Mouse (Mus musculus): ENCODE measurements around the gene Srarp. TPM values are rescaled to one million over a fixed set of nuclear protein-coding genes. Genes with fewer than 3 reads are reported as not detected.

Gene Srarp
- total RNA-seq (2014; rRNA removed) (not detected in 2 replicates), polyA plus RNA-seq (2012; rRNA removed) (not detected in 2 replicates)

DNA sequence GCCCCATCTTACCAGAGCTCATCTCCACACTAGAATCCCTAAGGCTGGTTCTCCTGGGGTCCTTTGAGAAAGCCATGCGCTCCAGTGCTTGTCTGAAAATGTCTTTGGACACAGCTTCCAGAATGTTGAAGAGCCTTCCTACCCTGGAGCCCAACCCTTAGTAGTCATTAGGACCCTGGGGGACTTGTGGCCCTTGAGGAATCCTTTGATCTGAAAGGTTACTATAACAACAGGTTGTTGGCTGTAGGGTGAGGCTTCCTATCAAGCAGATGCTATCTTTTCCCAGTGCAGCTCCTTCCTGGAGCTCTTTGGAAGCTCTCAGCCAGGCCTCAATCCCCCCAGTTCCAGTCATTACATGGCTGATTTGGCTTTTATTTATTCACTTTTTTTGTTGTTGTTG lies at the start of gene Srarp:
Gene Srarp, minus strand, starts transcription at position 132 of the 400 bp plus-strand sequence.
- DNase-seq (ENCODE audit: extremely low read depth, low read depth, low spot score): no peak
- TF ChIP-seq POLR2A (IDR thresholded peaks at IDR 0.05; ENCODE audit: extremely low read depth, insufficient read depth, low read length) (no peak), CTCF (IDR thresholded peaks at IDR 0.05; ENCODE audit: low read depth, low read length) (no peak)
- H3K4me3 ChIP-seq (ENCODE audit: insufficient read depth, low read depth, low read length): no peak within 1 kb of the TSS
- no peaks in the 10 kb centered on the region for H3K27me3 ChIP-seq (ENCODE audit: control insufficient read depth, insufficient read depth, low read length)
- WGBS: 100% methylated on average over 1 of the region's 1 CpGs
- H3K79me2 ChIP-seq (ENCODE audit: control insufficient read depth, insufficient read depth, low read length): no peaks in the 10 kb centered on the region
- H3K4me1 ChIP-seq (ENCODE audit: control insufficient read depth, insufficient read depth, low read length): no peaks in the 10 kb centered on the region
- no peaks in the 10 kb centered on the region for H3K36me3 ChIP-seq (ENCODE audit: control insufficient read depth, insufficient read depth, low read length)
- no peak within 1 kb of the TSS for H3K9ac ChIP-seq (ENCODE audit: low read depth, low read length)
- H3K27ac ChIP-seq (replicated peaks; ENCODE audit: insufficient read depth, low read depth, low read length): no peak within 1 kb of the TSS

DNA sequence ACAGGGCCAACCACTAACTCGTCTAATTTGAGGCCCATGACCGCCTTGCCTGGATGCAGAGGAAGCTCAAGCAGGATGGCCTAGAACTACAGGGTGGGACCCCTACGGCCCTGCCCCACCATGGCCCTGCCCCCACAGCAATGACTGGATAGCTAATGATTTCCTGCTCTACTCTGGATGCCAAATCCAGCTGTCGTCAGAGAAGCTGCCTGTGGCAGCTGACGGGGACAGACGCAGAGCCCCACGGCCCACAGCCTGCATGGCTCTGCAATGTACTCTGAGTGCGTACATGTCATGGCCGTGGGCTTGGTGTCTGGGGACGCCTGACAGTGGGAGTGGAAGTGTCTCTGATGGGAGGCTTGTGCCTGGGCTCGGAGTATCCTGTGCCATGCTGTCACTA lies 48.2 kb upstream of the Srarp start:
- no peaks in the 10 kb centered on the region; the same call in none of the 2 replicates for H3K4me1 ChIP-seq (ENCODE audit: control insufficient read depth, insufficient read depth, low read length)
- WGBS: 74% methylated on average over 11 of the region's 11 CpGs
- no peaks in the 10 kb centered on the region for H3K27me3 ChIP-seq (ENCODE audit: control insufficient read depth, insufficient read depth, low read length)
- H3K79me2 ChIP-seq (ENCODE audit: control insufficient read depth, insufficient read depth, low read length): no peaks in the 10 kb centered on the region
- TF ChIP-seq CTCF (IDR thresholded peaks at IDR 0.05; ENCODE audit: low read depth, low read length) (no peak), POLR2A (IDR thresholded peaks at IDR 0.05; ENCODE audit: extremely low read depth, insufficient read depth, low read length) (no peak)
- H3K9ac ChIP-seq (ENCODE audit: low read depth, low read length): no peak overlapping the region
- H3K4me3 ChIP-seq (ENCODE audit: insufficient read depth, low read depth, low read length): no peak overlapping the region
- H3K36me3 ChIP-seq (ENCODE audit: control insufficient read depth, insufficient read depth, low read length): peaks cover 45% of the 10 kb centered on the region
- DNase-seq (ENCODE audit: extremely low read depth, low read depth, low spot score): no peak
- H3K27ac ChIP-seq (replicated peaks; ENCODE audit: insufficient read depth, low read depth, low read length): no peak overlapping the region

DNA sequence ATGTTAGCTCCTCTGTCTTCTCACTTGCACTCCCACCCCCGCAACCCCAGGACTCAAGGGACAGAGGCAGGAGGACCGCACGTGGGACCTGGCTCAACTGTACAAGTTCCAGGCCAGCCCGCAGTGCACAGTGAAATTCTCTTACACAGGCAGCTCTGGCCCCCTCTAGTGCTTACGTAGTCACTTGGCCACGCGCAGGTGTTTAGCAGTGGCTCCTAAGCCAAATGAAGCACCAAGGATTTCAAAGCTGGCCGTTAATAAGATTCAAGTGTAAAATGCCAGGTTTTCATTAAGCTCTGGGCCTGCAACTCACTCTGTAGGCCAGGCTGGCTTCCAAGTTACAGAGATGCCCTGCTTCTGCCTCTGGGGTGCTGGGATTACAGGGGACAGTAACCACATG lies 43.5 kb upstream of the Srarp start:
- H3K9ac ChIP-seq (ENCODE audit: low read depth, low read length): no peak overlapping the region

DNA sequence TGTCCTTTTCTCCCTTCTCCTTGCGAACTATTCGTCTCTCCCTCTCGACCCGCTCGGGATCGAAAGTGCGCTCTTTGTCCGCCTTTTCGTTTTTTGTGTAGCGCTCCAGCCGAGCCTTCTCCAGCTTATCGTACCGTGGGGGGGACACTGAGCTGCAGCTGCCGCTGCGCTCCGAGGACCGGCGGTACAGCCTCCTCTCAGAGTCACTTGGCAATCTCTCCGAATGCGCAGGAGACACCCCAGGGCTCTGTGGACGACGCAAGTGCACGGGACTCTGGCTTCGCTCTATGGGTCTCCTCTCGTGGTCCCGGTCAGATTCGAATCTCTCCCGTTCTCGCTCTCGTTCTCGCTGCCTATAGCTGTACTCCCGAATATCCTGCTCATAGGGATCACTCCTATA lies 42.9 kb upstream of the Srarp start:
- Histone ChIP-seq H3K36me3 (ENCODE audit: control insufficient read depth, insufficient read depth, low read length) (peaks cover 61% of the 10 kb centered on the region), H3K4me3 (ENCODE audit: insufficient read depth, low read depth, low read length) (no peak overlapping the region), H3K27me3 (ENCODE audit: control insufficient read depth, insufficient read depth, low read length) (no peaks in the 10 kb centered on the region), H3K79me2 (ENCODE audit: control insufficient read depth, insufficient read depth, low read length) (no peaks in the 10 kb centered on the region), H3K27ac (replicated peaks; ENCODE audit: insufficient read depth, low read depth, low read length) (no peak overlapping the region), H3K9ac (ENCODE audit: low read depth, low read length) (no peak overlapping the region), H3K4me1 (ENCODE audit: control insufficient read depth, insufficient read depth, low read length) (no peaks in the 10 kb centered on the region; the same call in none of the 2 replicates)
- 95% methylated on average over 32 of the region's 32 CpGs for WGBS
- TF ChIP-seq CTCF (IDR thresholded peaks at IDR 0.05; ENCODE audit: low read depth, low read length): no peak
- TF ChIP-seq POLR2A (IDR thresholded peaks at IDR 0.05; ENCODE audit: extremely low read depth, insufficient read depth, low read length): no peak
- no peak for DNase-seq (ENCODE audit: extremely low read depth, low read depth, low spot score)

More for the DNA sequence above, 43.5 kb upstream of the Srarp start:
- H3K4me1 ChIP-seq (ENCODE audit: control insufficient read depth, insufficient read depth, low read length): no peaks in the 10 kb centered on the region; the same call in none of the 2 replicates
- H3K79me2 ChIP-seq (ENCODE audit: control insufficient read depth, insufficient read depth, low read length): no peaks in the 10 kb centered on the region
- no peak for DNase-seq (ENCODE audit: extremely low read depth, low read depth, low spot score)
- no peak overlapping the region for H3K4me3 ChIP-seq (ENCODE audit: insufficient read depth, low read depth, low read length)
- no peak overlapping the region for H3K27ac ChIP-seq (replicated peaks; ENCODE audit: insufficient read depth, low read depth, low read length)
- no peaks in the 10 kb centered on the region for H3K27me3 ChIP-seq (ENCODE audit: control insufficient read depth, insufficient read depth, low read length)
- TF ChIP-seq CTCF (IDR thresholded peaks at IDR 0.05; ENCODE audit: low read depth, low read length): no peak
- TF ChIP-seq POLR2A (IDR thresholded peaks at IDR 0.05; ENCODE audit: extremely low read depth, insufficient read depth, low read length): no peak
- H3K36me3 ChIP-seq (ENCODE audit: control insufficient read depth, insufficient read depth, low read length): peaks cover 61% of the 10 kb centered on the region
- WGBS: 96% methylated on average over 8 of the region's 8 CpGs

DNA sequence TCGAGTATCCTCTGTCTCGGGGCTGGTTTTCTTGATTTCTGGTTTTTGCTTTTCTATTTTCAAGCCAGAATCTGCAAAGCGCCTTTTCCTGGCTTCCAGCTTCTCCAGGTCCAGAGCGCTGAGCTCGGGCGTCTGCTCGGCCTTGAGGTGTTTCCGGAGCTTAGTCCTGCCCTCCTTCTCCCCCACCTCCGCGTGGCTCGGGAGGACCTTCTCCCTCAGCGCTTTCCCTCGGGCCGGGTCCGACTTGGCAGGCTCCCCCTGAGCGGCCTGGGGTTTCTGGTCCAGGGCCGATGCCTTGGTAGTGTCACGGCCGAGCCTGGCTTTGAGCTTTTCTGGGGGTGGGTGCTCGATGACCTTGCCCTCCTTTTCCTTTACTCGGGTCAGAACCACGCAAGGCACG lies 42.3 kb upstream of the Srarp start:
- 92% methylated on average over 23 of the region's 23 CpGs for WGBS
- Histone ChIP-seq H3K36me3 (ENCODE audit: control insufficient read depth, insufficient read depth, low read length) (peaks cover 63% of the 10 kb centered on the region), H3K27me3 (ENCODE audit: control insufficient read depth, insufficient read depth, low read length) (no peaks in the 10 kb centered on the region), H3K4me1 (ENCODE audit: control insufficient read depth, insufficient read depth, low read length) (no peaks in the 10 kb centered on the region; the same call in none of the 2 replicates), H3K79me2 (ENCODE audit: control insufficient read depth, insufficient read depth, low read length) (no peaks in the 10 kb centered on the region), H3K27ac (replicated peaks; ENCODE audit: insufficient read depth, low read depth, low read length) (no peak overlapping the region), H3K4me3 (ENCODE audit: insufficient read depth, low read depth, low read length) (no peak overlapping the region), H3K9ac (ENCODE audit: low read depth, low read length) (no peak overlapping the region)
- no peak for DNase-seq (ENCODE audit: extremely low read depth, low read depth, low spot score)
- no peak for TF ChIP-seq POLR2A (IDR thresholded peaks at IDR 0.05; ENCODE audit: extremely low read depth, insufficient read depth, low read length)
- TF ChIP-seq CTCF (IDR thresholded peaks at IDR 0.05; ENCODE audit: low read depth, low read length): no peak

DNA sequence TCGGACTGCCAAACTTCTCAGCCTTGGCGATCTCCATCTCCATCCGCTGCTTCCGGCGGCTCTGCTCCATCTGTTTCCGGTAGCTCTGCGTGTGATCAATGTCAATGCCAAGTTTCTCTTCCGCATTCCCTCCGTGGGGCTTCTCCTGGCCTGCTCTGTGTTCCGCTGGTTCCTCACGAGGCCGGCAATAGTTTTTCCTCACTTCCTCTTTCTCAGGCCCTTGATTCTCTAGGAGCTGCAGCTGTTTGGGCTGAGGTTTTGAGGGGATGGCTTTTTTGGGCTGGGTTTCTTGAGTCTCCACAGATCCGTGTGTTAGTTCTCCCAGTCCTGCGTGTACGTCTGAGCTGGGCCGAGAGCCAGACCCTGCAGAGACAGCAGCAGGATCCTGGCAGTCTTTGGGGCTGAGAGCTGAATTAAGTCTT lies 41.8 kb upstream of the Srarp start:
- WGBS: 88% methylated on average over 16 of the region's 16 CpGs
- TF ChIP-seq POLR2A (IDR thresholded peaks at IDR 0.05; ENCODE audit: extremely low read depth, insufficient read depth, low read length) (no peak), CTCF (IDR thresholded peaks at IDR 0.05; ENCODE audit: low read depth, low read length) (no peak)
- Histone ChIP-seq H3K27ac (replicated peaks; ENCODE audit: insufficient read depth, low read depth, low read length) (no peak overlapping the region), H3K36me3 (ENCODE audit: control insufficient read depth, insufficient read depth, low read length) (peaks cover 60% of the 10 kb centered on the region), H3K4me3 (ENCODE audit: insufficient read depth, low read depth, low read length) (no peak overlapping the region), H3K4me1 (ENCODE audit: control insufficient read depth, insufficient read depth, low read length) (no peaks in the 10 kb centered on the region; the same call in none of the 2 replicates), H3K79me2 (ENCODE audit: control insufficient read depth, insufficient read depth, low read length) (no peaks in the 10 kb centered on the region), H3K9ac (ENCODE audit: low read depth, low read length) (no peak overlapping the region), H3K27me3 (ENCODE audit: control insufficient read depth, insufficient read depth, low read length) (no peaks in the 10 kb centered on the region)
- peak; percentile 48 for DNase-seq (ENCODE audit: extremely low read depth, low read depth, low spot score)
